ENCODE assay signal across 13 mouse cellular contexts in genomic region chr2:91217032-91217431, GRCm38 (mm10). TPM values are rescaled to one million over a fixed set of nuclear protein-coding genes. Genes with fewer than 3 reads are reported as not detected.
DNase-seq lines count a peak whose midpoint lies in the region; ATAC-seq and TF ChIP-seq lines count a peak whose summit lies in the region.
"Had no signal": no experiment of that assay in that cellular context is flagged by ENCODE, and none has a peak within 500 bp of the region (broad histone marks: within the 10 kb centered on the region; RNA-seq: fewer than 3 reads in every experiment).

No protein-coding gene starts in this region.

- TF ChIP-seq EP300 in lung, postnatal 0 days (IDR thresholded peaks at IDR 0.05), result no peak

- H3K27ac ChIP-seq in forebrain, embryonic 14.5 days (ENCODE audit: low read depth, low read length), result no peak overlapping the region
- no peak overlapping the region for H3K27ac ChIP-seq in forebrain, embryonic 12.5 days
- no peak overlapping the region for H3K27ac ChIP-seq in lung, postnatal 0 days (ENCODE audit: low read length)
- H3K27ac ChIP-seq: liver, embryonic 14.5 days; midbrain, embryonic 13.5 days had no signal

- 47% methylated on average over 4 of the region's 4 CpGs for WGBS in forebrain, embryonic 14.5 days
- 71% methylated on average over 4 of the region's 4 CpGs for WGBS in forebrain, embryonic 12.5 days
- WGBS in lung, postnatal 0 days, result 43% methylated on average over 4 of the region's 4 CpGs

- ATAC-seq in forebrain, embryonic 14.5 days, result peak; percentile 46
- no peak for ATAC-seq in forebrain, embryonic 12.5 days (ENCODE audit: low FRiP score)
- 0 out of 2 replicates have a peak, but pooled peaks have one; percentile 6 for ATAC-seq in lung, postnatal 0 days
- ATAC-seq: midbrain, embryonic 13.5 days had no signal

- TF ChIP-seq CTCF in lung, postnatal 0 days (IDR thresholded peaks at IDR 0.05), result no peak

- H3K4me1 ChIP-seq in forebrain, embryonic 14.5 days (ENCODE audit: control insufficient read depth, insufficient read depth, low read length), result no peaks in the 10 kb centered on the region
- no peaks in the 10 kb centered on the region for H3K4me1 ChIP-seq in forebrain, embryonic 12.5 days
- H3K4me1 ChIP-seq in lung, postnatal 0 days (ENCODE audit: insufficient read depth, low read depth, low read length), result no peaks in the 10 kb centered on the region
- H3K4me1 ChIP-seq: midbrain, embryonic 13.5 days had no signal

- no peak overlapping the region for H3K9ac ChIP-seq in forebrain, embryonic 14.5 days (ENCODE audit: low read length)
- H3K9ac ChIP-seq in forebrain, embryonic 12.5 days, result no peak overlapping the region
- H3K9ac ChIP-seq in lung, postnatal 0 days (replicated peaks; ENCODE audit: low read depth), result no peak overlapping the region
- H3K9ac ChIP-seq: liver, embryonic 14.5 days; midbrain, embryonic 13.5 days had no signal

- peak; percentile 59 for DNase-seq in forebrain, embryonic 14.5 days (ENCODE audit: low spot score)
- DNase-seq in lung, postnatal 0 days (ENCODE audit: low spot score), result peak; percentile 35
- no peak for DNase-seq in lung, postnatal 25 days (ENCODE audit: low spot score)
- DNase-seq in cerebellum, postnatal 25 days, result peak; percentile 49 to 66
- DNase-seq in thymus, postnatal 10 days (ENCODE audit: low spot score in 2 of 2), result peak; percentile 40 to 58
- DNase-seq in urinary bladder, postnatal 36 days (ENCODE audit: low spot score in 2 of 2), result no peak
- no peak for DNase-seq in ovary, postnatal 36 days (ENCODE audit: low spot score)
- DNase-seq: kidney, postnatal 25 days had no signal

- H3K27me3 ChIP-seq in forebrain, embryonic 14.5 days (replicated peaks; ENCODE audit: control insufficient read depth, insufficient read depth, low read length), result no peaks in the 10 kb centered on the region
- H3K27me3 ChIP-seq in forebrain, embryonic 12.5 days, result no peaks in the 10 kb centered on the region
- no peaks in the 10 kb centered on the region for H3K27me3 ChIP-seq in lung, postnatal 0 days (replicated peaks; ENCODE audit: insufficient read depth, low read length)
- H3K27me3 ChIP-seq: midbrain, embryonic 13.5 days had no signal

- no peak overlapping the region for H3K4me3 ChIP-seq in forebrain, embryonic 14.5 days (ENCODE audit: low read depth, low read length)
- no peak overlapping the region for H3K4me3 ChIP-seq in forebrain, embryonic 12.5 days (replicated peaks)
- no peak overlapping the region for H3K4me3 ChIP-seq in lung, postnatal 0 days (ENCODE audit: low read depth, low read length)
- H3K4me3 ChIP-seq: erythroblast, embryonic 14.5 days; midbrain, embryonic 13.5 days had no signal

- no peak overlapping the region for H3K4me2 ChIP-seq in forebrain, embryonic 14.5 days (ENCODE audit: low read length)
- H3K4me2 ChIP-seq in forebrain, embryonic 12.5 days, result no peak overlapping the region
- H3K4me2 ChIP-seq in lung, postnatal 0 days (replicated peaks; ENCODE audit: low read depth, low read length), result no peak overlapping the region
- H3K4me2 ChIP-seq: heart, embryonic 11.5 days; midbrain, embryonic 13.5 days had no signal

- peaks cover 26% of the 10 kb centered on the region for H3K36me3 ChIP-seq in forebrain, embryonic 14.5 days (ENCODE audit: control insufficient read depth, insufficient read depth, low read length)
- H3K36me3 ChIP-seq in forebrain, embryonic 12.5 days (replicated peaks), result peaks cover 42% of the 10 kb centered on the region
- peaks cover 2% of the 10 kb centered on the region; the same call in 1 of the 2 replicates for H3K36me3 ChIP-seq in lung, postnatal 0 days (ENCODE audit: insufficient read depth, low read length)

- H3K9me3 ChIP-seq in forebrain, embryonic 14.5 days (replicated peaks; ENCODE audit: control insufficient read depth, low read length), result no peaks in the 10 kb centered on the region
- no peaks in the 10 kb centered on the region for H3K9me3 ChIP-seq in forebrain, embryonic 12.5 days
- H3K9me3 ChIP-seq in lung, postnatal 0 days (ENCODE audit: low read length), result no peaks in the 10 kb centered on the region
- H3K9me3 ChIP-seq: midbrain, embryonic 13.5 days had no signal

RNA-seq across cellular contexts. Expression of gene Acp2, which starts 14.3 kb away (rescaled TPM):
- polyA plus RNA-seq in forebrain, embryonic 14.5 days (2014; fragmentation: Nextera tagmentation; extraction: Ambion mirVana), result 38.2 and 41.2 TPM in 2 replicates
- 33.2 and 33.9 TPM in 2 replicates for polyA plus RNA-seq in forebrain, embryonic 12.5 days (2016; fragmentation: Nextera tagmentation; extraction: Ambion mirVana)
- 21.7 and 22.1 TPM in 2 replicates for polyA plus RNA-seq in lung, postnatal 0 days (2015; fragmentation: Nextera tagmentation; extraction: Ambion mirVana)

RNA-seq across cellular contexts. Expression of gene Nr1h3, which starts 14.4 kb away (rescaled TPM):
- 2.5 and 3.0 TPM in 2 replicates for polyA plus RNA-seq in forebrain, embryonic 14.5 days (2014; fragmentation: Nextera tagmentation; extraction: Ambion mirVana)
- polyA plus RNA-seq in forebrain, embryonic 12.5 days (2016; fragmentation: Nextera tagmentation; extraction: Ambion mirVana), result 1.4 TPM in 2 replicates
- polyA plus RNA-seq in lung, postnatal 0 days (2015; fragmentation: Nextera tagmentation; extraction: Ambion mirVana), result 31.0 and 34.4 TPM in 2 replicates

RNA-seq across cellular contexts. Expression of gene Ddb2, which starts 19.8 kb away (rescaled TPM):
- polyA plus RNA-seq in forebrain, embryonic 14.5 days (2014; fragmentation: Nextera tagmentation; extraction: Ambion mirVana), result 9.4 and 9.9 TPM in 2 replicates
- polyA plus RNA-seq in forebrain, embryonic 12.5 days (2016; fragmentation: Nextera tagmentation; extraction: Ambion mirVana), result 10.3 TPM in 2 replicates
- polyA plus RNA-seq in lung, postnatal 0 days (2015; fragmentation: Nextera tagmentation; extraction: Ambion mirVana), result 13.6 and 14.1 TPM in 2 replicates

RNA-seq across cellular contexts. Expression of gene Madd, which starts 33.4 kb away (rescaled TPM):
- polyA plus RNA-seq in forebrain, embryonic 14.5 days (2014; fragmentation: Nextera tagmentation; extraction: Ambion mirVana), result 20.9 and 30.0 TPM in 2 replicates
- 39.1 and 41.2 TPM in 2 replicates for polyA plus RNA-seq in forebrain, embryonic 12.5 days (2016; fragmentation: Nextera tagmentation; extraction: Ambion mirVana)
- polyA plus RNA-seq in lung, postnatal 0 days (2015; fragmentation: Nextera tagmentation; extraction: Ambion mirVana), result 7.6 and 10.5 TPM in 2 replicates

RNA-seq across cellular contexts. Expression of gene Pacsin3, which starts 38.7 kb away (rescaled TPM):
- polyA plus RNA-seq in forebrain, embryonic 14.5 days (2014; fragmentation: Nextera tagmentation; extraction: Ambion mirVana), result 16.9 and 19.1 TPM in 2 replicates
- 28.1 and 29.1 TPM in 2 replicates for polyA plus RNA-seq in forebrain, embryonic 12.5 days (2016; fragmentation: Nextera tagmentation; extraction: Ambion mirVana)
- 31.5 and 34.6 TPM in 2 replicates for polyA plus RNA-seq in lung, postnatal 0 days (2015; fragmentation: Nextera tagmentation; extraction: Ambion mirVana)
- polyA plus RNA-seq: erythroblast, embryonic 14.5 days had no signal

Comparison
In these comparisons a context has a peak if more than half of its experiments do, and no peak if none do; other contexts are left out.
1. DNase-seq: peak in forebrain, embryonic 14.5 days (single experiment), lung, postnatal 0 days (single experiment), cerebellum, postnatal 25 days (2 of 2) and thymus, postnatal 10 days (2 of 2); none in lung, postnatal 25 days (single experiment), urinary bladder, postnatal 36 days (0 of 2) and ovary, postnatal 36 days (single experiment).